Mouse (Mus musculus): ENCODE results near the gene Dnajb9.
"Not testable (repeated sequence)": the region's sequence is repeated elsewhere in the genome, so short reads cannot be mapped to it uniquely, and the experiment has no call there.

Gene Dnajb9

GRCm38 (mm10) chr12:44209824-44210752 lies at the start of gene Dnajb9:
TSS of gene Dnajb9 (minus strand) at chr12:44210326.
- DNase-seq (ENCODE audit: low read depth, low spot score), result peak; percentile 100
- peaks cover 3% of the 10 kb centered on the region; the same call in 1 of the 2 replicates for H3K36me3 ChIP-seq (ENCODE audit: control insufficient read depth, insufficient read depth, low read length, poor library complexity, severe bottlenecking)

GRCm38 (mm10) chr12:44248309-44248977 lies 38.3 kb upstream of the Dnajb9 start:
- no peak for DNase-seq (ENCODE audit: low read depth, low spot score)
- no peaks in the 10 kb centered on the region for H3K36me3 ChIP-seq (ENCODE audit: control insufficient read depth, insufficient read depth, low read length, poor library complexity, severe bottlenecking)

More at GRCm38 (mm10) chr12:44209824-44210752, at the start of gene Dnajb9:
- H3K27me3 ChIP-seq (ENCODE audit: control insufficient read depth, insufficient read depth, low read length, poor library complexity, severe bottlenecking), result no peaks in the 10 kb centered on the region

DNA sequence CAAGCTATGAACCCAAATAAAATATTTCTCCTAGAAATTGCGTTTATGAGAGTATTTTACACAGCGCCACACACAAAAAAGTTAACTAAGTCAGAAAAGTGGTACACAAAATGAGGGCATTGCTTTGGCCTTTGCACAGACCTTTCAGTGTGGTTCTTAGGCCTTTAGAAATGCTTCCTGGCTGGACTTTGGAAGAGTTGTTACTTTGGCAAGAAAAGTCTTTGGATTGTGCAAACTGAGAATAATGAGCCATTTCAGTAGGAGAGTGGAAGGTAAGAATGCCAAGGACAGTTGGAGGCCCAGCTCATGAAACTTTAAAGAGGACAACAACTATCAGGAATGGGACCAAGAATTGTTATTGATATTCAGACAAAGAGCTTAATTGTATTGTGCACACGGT lies 35.6 kb upstream of the Dnajb9 start:
- Histone ChIP-seq H3K27me3 (ENCODE audit: control insufficient read depth, insufficient read depth, low read length, poor library complexity, severe bottlenecking) (no peaks in the 10 kb centered on the region), H3K36me3 (ENCODE audit: control insufficient read depth, insufficient read depth, low read length, poor library complexity, severe bottlenecking) (no peaks in the 10 kb centered on the region)
- DNase-seq (ENCODE audit: low read depth, low spot score), result no peak

More at GRCm38 (mm10) chr12:44248309-44248977, 38.3 kb upstream of the Dnajb9 start:
- no peaks in the 10 kb centered on the region for H3K27me3 ChIP-seq (ENCODE audit: control insufficient read depth, insufficient read depth, low read length, poor library complexity, severe bottlenecking)

DNA sequence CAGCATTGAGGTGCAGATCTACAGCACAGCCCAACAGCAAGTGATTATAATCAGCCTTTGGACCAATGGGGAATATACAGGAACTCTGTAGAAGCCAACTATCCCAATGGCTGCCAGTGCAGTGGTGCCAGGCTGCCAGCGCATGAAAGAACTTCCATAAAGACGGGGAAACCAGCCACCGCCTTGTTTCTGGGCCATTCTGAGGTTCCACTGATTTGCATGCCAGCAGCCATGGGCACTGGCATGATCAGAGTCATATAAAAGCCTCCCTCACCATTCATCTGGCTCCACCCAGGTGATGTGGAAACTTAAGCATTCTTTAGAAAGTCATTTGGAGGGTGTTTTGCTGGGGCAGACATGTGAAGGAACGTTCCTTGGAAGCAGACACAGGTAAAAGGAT lies 32.3 kb upstream of the Dnajb9 start:
- DNase-seq (ENCODE audit: low read depth, low spot score), result peak; percentile 67
- no peaks in the 10 kb centered on the region for H3K36me3 ChIP-seq (ENCODE audit: control insufficient read depth, insufficient read depth, low read length, poor library complexity, severe bottlenecking)
- H3K27me3 ChIP-seq (ENCODE audit: control insufficient read depth, insufficient read depth, low read length, poor library complexity, severe bottlenecking), result no peaks in the 10 kb centered on the region

DNA sequence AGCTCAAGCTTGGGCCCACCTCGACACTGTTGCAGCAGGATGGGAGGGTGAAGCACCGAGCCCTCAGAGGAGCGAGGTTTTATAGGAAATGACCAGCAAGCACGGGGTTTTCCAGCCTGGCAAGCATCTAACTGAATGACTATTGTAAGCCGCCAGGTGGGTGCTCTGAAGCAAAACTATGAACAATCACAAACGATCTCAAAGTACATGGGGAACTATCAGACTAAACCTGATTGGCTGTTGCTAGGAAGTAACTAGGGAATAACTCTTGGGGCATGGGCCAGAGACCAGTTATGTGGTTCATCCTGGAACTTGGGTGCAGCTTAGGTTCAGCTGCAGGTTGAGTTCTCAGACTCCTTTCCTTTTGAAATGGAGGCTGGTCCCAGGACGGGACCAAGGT lies 31.0 kb upstream of the Dnajb9 start:
- DNase-seq (ENCODE audit: low read depth, low spot score), result peak; percentile 89
- H3K36me3 ChIP-seq (ENCODE audit: control insufficient read depth, insufficient read depth, low read length, poor library complexity, severe bottlenecking), result no peaks in the 10 kb centered on the region
- H3K27me3 ChIP-seq (ENCODE audit: control insufficient read depth, insufficient read depth, low read length, poor library complexity, severe bottlenecking), result no peaks in the 10 kb centered on the region

DNA sequence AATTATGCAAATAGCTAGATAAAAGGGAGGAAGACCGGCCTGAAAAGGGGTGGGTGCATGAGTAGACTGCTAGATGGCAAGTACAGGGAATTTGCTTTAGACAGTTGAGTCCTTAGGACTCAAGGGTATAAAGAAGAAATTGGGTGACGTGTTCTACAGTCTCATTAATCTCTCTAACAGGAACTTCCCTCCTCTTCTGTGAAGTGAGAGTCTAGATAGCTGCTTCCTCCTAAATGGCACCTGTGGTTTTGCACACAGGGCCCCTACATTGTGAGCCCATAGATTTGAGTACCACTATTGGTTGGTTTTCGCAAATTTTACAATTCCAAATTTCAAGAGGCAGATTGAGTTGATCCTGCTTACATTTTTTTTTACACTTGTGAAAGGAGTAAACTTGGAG lies 14.5 kb upstream of the Dnajb9 start:
- Histone ChIP-seq H3K36me3 (ENCODE audit: control insufficient read depth, insufficient read depth, low read length, poor library complexity, severe bottlenecking) (no peaks in the 10 kb centered on the region), H3K27me3 (ENCODE audit: control insufficient read depth, insufficient read depth, low read length, poor library complexity, severe bottlenecking) (peaks cover 2% of the 10 kb centered on the region; the same call in 1 of the 2 replicates)
- peak; percentile 41 for DNase-seq (ENCODE audit: low read depth, low spot score)

DNA sequence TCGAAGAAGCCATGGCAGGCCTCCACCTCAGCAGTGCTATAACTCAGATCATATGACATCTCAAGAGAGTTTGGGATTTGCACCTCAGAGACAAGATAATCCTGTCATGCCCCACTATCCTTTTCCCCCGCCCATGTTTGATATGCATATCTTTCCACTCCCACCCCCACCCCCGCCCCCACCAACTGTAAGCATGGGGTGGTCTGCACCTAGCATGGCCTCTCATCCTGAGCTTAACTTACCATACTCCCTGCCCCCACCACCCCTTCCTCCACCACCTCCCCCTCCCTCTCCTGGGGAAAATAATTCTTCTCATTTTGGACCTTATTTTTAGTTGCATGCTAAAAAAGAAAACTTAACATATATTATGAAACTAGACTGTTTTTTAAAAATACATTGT lies 12.9 kb upstream of the Dnajb9 start:
- no peaks in the 10 kb centered on the region for H3K36me3 ChIP-seq (ENCODE audit: control insufficient read depth, insufficient read depth, low read length, poor library complexity, severe bottlenecking)
- no peak for DNase-seq (ENCODE audit: low read depth, low spot score)
- peaks cover 2% of the 10 kb centered on the region; the same call in 1 of the 2 replicates for H3K27me3 ChIP-seq (ENCODE audit: control insufficient read depth, insufficient read depth, low read length, poor library complexity, severe bottlenecking)

- Histone ChIP-seq H3K27me3 (ENCODE audit: control insufficient read depth, insufficient read depth, low read length, poor library complexity, severe bottlenecking) (peaks cover 2% of the 10 kb centered on the region; the same call in 1 of the 2 replicates), H3K36me3 (ENCODE audit: control insufficient read depth, insufficient read depth, low read length, poor library complexity, severe bottlenecking) (no peaks in the 10 kb centered on the region)
- peak; percentile 12 for DNase-seq (ENCODE audit: low read depth, low spot score)
Observed at GRCm38 (mm10) chr12:44221651-44222356, 11.7 kb upstream of the Dnajb9 start.

DNA sequence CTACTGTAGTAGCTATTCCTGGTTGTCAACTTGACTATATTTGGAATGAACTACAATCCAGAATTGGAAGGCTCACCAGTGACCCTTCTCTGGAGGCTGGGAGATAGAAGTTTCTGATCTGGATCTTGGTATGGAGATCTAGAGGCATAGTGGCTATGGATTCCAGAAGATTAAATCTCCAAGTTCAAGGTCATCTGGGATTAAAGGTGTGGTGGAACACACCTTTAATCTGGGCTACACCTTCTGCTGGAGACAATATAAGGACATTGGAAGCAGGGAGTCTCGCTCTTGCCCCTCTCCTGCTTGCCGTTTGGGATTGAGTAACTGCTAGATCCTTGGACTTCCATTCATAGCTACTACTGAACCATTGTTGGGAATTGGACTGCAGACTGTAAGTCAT lies 10.9 kb upstream of the Dnajb9 start, which contains the start of gene Pnpla8:
Pnpla8 (plus strand) TSS at position 301 of the 400 bp plus-strand sequence.
- DNase-seq (ENCODE audit: low read depth, low spot score); H3K36me3 ChIP-seq (ENCODE audit: control insufficient read depth, insufficient read depth, low read length, poor library complexity, severe bottlenecking); H3K27me3 ChIP-seq (ENCODE audit: control insufficient read depth, insufficient read depth, low read length, poor library complexity, severe bottlenecking): not testable (repeated sequence)

DNA sequence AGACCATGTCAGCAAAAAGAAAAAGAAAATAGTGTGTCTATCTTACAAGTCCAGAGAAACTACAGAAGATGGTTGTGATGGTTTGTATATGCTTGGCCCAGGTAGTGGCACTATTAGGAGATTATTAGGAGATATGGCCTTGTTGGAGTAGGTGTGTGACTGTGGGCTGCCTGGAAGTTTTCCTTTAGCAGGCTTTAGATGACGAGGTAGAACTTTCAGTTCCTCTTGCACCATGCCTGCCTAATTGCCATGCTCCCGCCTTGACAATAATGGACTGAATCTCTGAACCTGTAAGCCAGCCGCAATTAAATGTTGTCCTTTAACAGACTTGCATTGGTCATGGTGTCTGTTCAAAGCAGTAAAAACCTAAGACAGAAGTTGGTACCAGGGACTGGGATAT lies 1.4 kb upstream of the Dnajb9 start:
- DNase-seq (ENCODE audit: low read depth, low spot score), result peak; percentile 63
- H3K27me3 ChIP-seq (ENCODE audit: control insufficient read depth, insufficient read depth, low read length, poor library complexity, severe bottlenecking), result no peaks in the 10 kb centered on the region

GRCm38 (mm10) chr12:44209141-44209823 lies 844 bp downstream of the Dnajb9 start:
- no peaks in the 10 kb centered on the region for H3K27me3 ChIP-seq (ENCODE audit: control insufficient read depth, insufficient read depth, low read length, poor library complexity, severe bottlenecking)
- peak; percentile 64 for DNase-seq (ENCODE audit: low read depth, low spot score)
- peaks cover 3% of the 10 kb centered on the region; the same call in 1 of the 2 replicates for H3K36me3 ChIP-seq (ENCODE audit: control insufficient read depth, insufficient read depth, low read length, poor library complexity, severe bottlenecking)

More for the DNA sequence above, 1.4 kb upstream of the Dnajb9 start:
- H3K36me3 ChIP-seq (ENCODE audit: control insufficient read depth, insufficient read depth, low read length, poor library complexity, severe bottlenecking), result no peaks in the 10 kb centered on the region

DNA sequence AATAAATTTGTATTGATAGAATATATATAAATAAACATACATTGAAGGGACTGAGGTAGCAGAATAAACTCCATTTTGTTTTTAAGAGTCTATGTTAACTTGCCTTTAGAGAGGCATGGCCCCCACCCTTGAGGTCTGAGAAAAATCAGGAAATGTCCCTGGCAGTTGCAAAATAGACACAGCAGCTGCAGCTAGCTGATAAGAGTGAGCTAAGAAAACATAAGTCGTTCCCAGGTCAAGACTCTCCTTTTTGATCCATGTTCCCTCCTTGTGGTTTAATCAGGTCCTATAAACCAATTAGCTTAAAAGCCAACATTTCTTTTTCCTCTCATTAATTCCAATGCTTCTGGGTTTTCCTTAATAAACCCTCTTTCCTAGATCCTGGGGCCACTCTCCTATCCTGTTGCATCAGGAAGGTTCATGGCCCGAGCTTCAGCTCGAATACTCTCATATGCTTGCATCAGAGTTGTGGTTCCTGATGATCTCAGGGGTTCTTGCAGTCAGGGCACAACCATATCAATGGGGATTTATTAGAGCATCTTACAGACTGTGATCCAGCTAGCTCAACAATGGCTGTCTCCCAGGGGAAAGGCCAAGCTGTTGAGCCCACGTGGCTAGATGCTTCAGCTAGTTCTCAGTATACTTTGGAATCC lies 12.1 kb downstream of the Dnajb9 start:
- no peaks in the 10 kb centered on the region for H3K27me3 ChIP-seq (ENCODE audit: control insufficient read depth, insufficient read depth, low read length, poor library complexity, severe bottlenecking)
- H3K36me3 ChIP-seq (ENCODE audit: control insufficient read depth, insufficient read depth, low read length, poor library complexity, severe bottlenecking), result no peaks in the 10 kb centered on the region
- no peak for DNase-seq (ENCODE audit: low read depth, low spot score)

DNA sequence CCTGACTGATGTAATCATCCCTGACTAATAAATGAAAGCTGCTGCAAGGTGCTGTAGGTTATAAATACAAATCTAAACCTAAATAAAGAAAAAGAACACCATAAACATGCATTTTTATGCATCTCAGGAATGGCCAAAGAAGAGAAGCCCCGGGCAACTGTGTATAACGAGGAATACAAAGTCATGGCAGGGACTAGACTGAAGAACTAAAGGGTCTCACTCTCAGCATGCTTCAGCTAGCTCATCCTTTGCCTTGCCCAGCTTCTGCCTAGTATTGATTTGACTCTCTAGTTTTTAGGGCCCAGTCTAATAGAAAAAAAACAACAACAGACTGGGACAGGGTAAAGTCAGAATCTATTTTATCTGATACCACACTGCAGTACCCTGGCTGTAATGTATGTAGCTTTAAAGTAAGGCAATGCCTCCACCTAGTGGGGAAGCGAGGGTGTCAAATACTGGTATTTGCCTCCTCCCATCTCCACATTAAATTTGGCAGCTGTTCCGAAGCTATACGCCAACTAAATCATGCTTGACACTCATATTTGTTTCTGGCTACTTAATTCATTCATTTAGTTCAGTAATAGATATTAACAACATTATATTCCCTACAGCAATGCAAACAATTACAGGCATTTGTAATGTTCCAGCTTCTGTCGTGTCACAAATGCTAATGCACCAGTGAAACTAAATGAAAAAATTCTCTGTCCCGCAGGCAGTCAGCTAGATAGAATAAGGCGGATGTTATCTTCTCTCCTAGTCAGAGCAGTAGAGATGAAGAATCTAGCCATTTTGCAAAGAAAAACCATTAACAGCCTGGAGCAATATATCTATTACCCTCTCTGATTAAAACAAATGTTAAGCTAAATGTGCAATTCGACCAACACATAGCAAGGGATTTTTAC lies 28.8 kb downstream of the Dnajb9 start:
- no peaks in the 10 kb centered on the region for H3K36me3 ChIP-seq (ENCODE audit: control insufficient read depth, insufficient read depth, low read length, poor library complexity, severe bottlenecking)
- DNase-seq (ENCODE audit: low read depth, low spot score), result peak; percentile 53
- H3K27me3 ChIP-seq (ENCODE audit: control insufficient read depth, insufficient read depth, low read length, poor library complexity, severe bottlenecking), result no peaks in the 10 kb centered on the region
